ENCODE assay signal across 21 mouse cellular contexts in genomic region chr3:133436919-133437320, GRCm38 (mm10).
A peak's percentile ranks its signal among the peaks of the same experiment; 100 is the strongest.
DNase-seq lines count a peak whose midpoint lies in the region; ATAC-seq and TF ChIP-seq lines count a peak whose summit lies in the region.
"Had no signal": no experiment of that assay in that cellular context is flagged by ENCODE, and none has a peak within 500 bp of the region (broad histone marks: within the 10 kb centered on the region; RNA-seq: fewer than 3 reads in every experiment).

No protein-coding gene starts in this region.

- POLR2A ChIA-PET in Patski (lab: Charles Lee) = no interaction called here

- in situ Hi-C loops in Patski (cut with MboI; ENCODE audit: low pct_unique_long_range_greater_than_20kb) = no loop called here

- no peak overlapping the region for H3K4me2 ChIP-seq in hindbrain, postnatal 0 days (ENCODE audit: low read depth, low read length)
- H3K4me2 ChIP-seq: embryonic facial prominence, embryonic 13.5 days; forebrain, embryonic 12.5 days; heart, embryonic 12.5 days; hindbrain, embryonic 12.5 days had no signal

- no peak overlapping the region for H3K27ac ChIP-seq in hindbrain, postnatal 0 days
- H3K27ac ChIP-seq: embryonic facial prominence, embryonic 13.5 days; forebrain, embryonic 12.5 days; hindbrain, embryonic 12.5 days had no signal

- WGBS in hindbrain, postnatal 0 days = 95% methylated on average over 6 of the region's 6 CpGs

- no peaks in the 10 kb centered on the region for H3K9me3 ChIP-seq in hindbrain, postnatal 0 days (ENCODE audit: low read length)
- H3K9me3 ChIP-seq: embryonic facial prominence, embryonic 13.5 days; forebrain, embryonic 12.5 days; heart, embryonic 12.5 days; hindbrain, embryonic 12.5 days had no signal

- no peak overlapping the region for H3K4me3 ChIP-seq in hindbrain, postnatal 0 days (ENCODE audit: low read length)
- H3K4me3 ChIP-seq: embryonic facial prominence, embryonic 13.5 days; forebrain, embryonic 12.5 days; heart, embryonic 12.5 days; hindbrain, embryonic 12.5 days had no signal

- no peaks in the 10 kb centered on the region for H3K36me3 ChIP-seq in hindbrain, postnatal 0 days (ENCODE audit: insufficient read depth, low read length)
- H3K36me3 ChIP-seq: embryonic facial prominence, embryonic 13.5 days; forebrain, embryonic 12.5 days; heart, embryonic 12.5 days; hindbrain, embryonic 12.5 days had no signal

- H3K4me1 ChIP-seq in hindbrain, postnatal 0 days (ENCODE audit: insufficient read depth, low read length) = no peaks in the 10 kb centered on the region
- H3K4me1 ChIP-seq: embryonic facial prominence, embryonic 13.5 days; forebrain, embryonic 12.5 days; heart, embryonic 12.5 days; hindbrain, embryonic 12.5 days had no signal

- peak; percentile 59 for DNase-seq in CD4-positive helper T cell, adult 2 months (ENCODE audit: low read depth, low spot score)
- DNase-seq in Patski (ENCODE audit: low read depth, low spot score) = no peak
- DNase-seq in adrenal gland, postnatal 25 days = no peak
- no peak for DNase-seq in hindbrain, postnatal 0 days (ENCODE audit: low spot score)
- no peak for DNase-seq in cerebellum, postnatal 36 days
- DNase-seq: adrenal gland, adult 2 months; adrenal gland, postnatal 36 days; cerebellum, adult 11 months; cerebellum, adult 8-10 months; cerebellum, postnatal 14 days; gastrocnemius, postnatal 10 days; heart, postnatal 4 days had no signal

- H3K27me3 ChIP-seq in Patski = no peaks in the 10 kb centered on the region
- no peaks in the 10 kb centered on the region for H3K27me3 ChIP-seq in hindbrain, postnatal 0 days (ENCODE audit: insufficient read depth, low read length)
- H3K27me3 ChIP-seq: embryonic facial prominence, embryonic 13.5 days; forebrain, embryonic 12.5 days; heart, embryonic 12.5 days; hindbrain, embryonic 12.5 days had no signal

- H3K9ac ChIP-seq in hindbrain, postnatal 0 days (replicated peaks; ENCODE audit: low read length) = no peak overlapping the region
- H3K9ac ChIP-seq: embryonic facial prominence, embryonic 13.5 days; forebrain, embryonic 12.5 days; heart, embryonic 12.5 days; hindbrain, embryonic 12.5 days had no signal

- CTCF ChIA-PET in Patski (lab: Charles Lee) = no interaction called here

- peak; percentile 26 for ATAC-seq in Patski
- ATAC-seq in granulocyte monocyte progenitor cell, adult 5-6 weeks (replicated peaks; ENCODE audit: poor library complexity, severe bottlenecking) = peak; percentile 64
- peak; percentile 54 for ATAC-seq in megakaryocyte progenitor cell, adult 5-6 weeks (replicated peaks; ENCODE audit: poor library complexity)
- no peak for ATAC-seq in hindbrain, postnatal 0 days
- ATAC-seq: forebrain, embryonic 16.5 days; hindbrain, embryonic 16.5 days; intestine, embryonic 16.5 days had no signal

- no peak for TF ChIP-seq CTCF in Patski (IDR thresholded peaks at IDR 0.05)
- no peak for TF ChIP-seq CTCF in hindbrain, postnatal 0 days (IDR thresholded peaks at IDR 0.05; ENCODE audit: low read depth)
